Mouse (Mus musculus) intestine, embryonic 14.5 days (tissue): ENCODE results near the gene Lrba. TPM values are rescaled to one million over a fixed set of nuclear protein-coding genes. Genes with fewer than 3 reads are reported as not detected.

Experiments
- ATAC-seq: fragments of 200-750 bp; cut with Nextera tagmentation; replicated peaks from 2 replicates; pipeline ENCODE4 v1.8.0; 2017; ENCODE audit warnings: low read depth, moderate number of reproducible peaks, moderate TSS enrichment, moderate library complexity; ENCODE audit not compliant: low FRiP score, low TSS enrichment
- DNase-seq: peaks from one replicate; pipeline ENCODE4 v3.0.0-alpha.2; 2018; ENCODE audit warnings: low spot score
- H3K27ac ChIP-seq: fragments of 300-500 bp; sonication (generic); 2 replicates; pipeline ENCODE4 v1.5.1; 2014; ENCODE audit warnings: low read depth, mild to moderate bottlenecking, control low read depth
- H3K27me3 ChIP-seq: fragments of 300-500 bp; sonication (generic); replicated peaks from 2 replicates; pipeline ENCODE4 v1.6.1; 2014; ENCODE audit warnings: low read length, control low read depth; ENCODE audit not compliant: control insufficient read depth, insufficient read depth
- H3K36me3 ChIP-seq: fragments of 300-500 bp; sonication (generic); 2 replicates; pipeline ENCODE4 v1.6.1; 2014; ENCODE audit warnings: low read length, control low read depth; ENCODE audit not compliant: control insufficient read depth, insufficient read depth
- H3K4me1 ChIP-seq: fragments of 300-500 bp; sonication (generic); replicated peaks from 2 replicates; pipeline ENCODE4 v1.6.1; 2014; ENCODE audit warnings: low read length, control low read depth, mixed read lengths; ENCODE audit not compliant: control insufficient read depth, insufficient read depth
- H3K4me2 ChIP-seq: fragments of 300-500 bp; sonication (generic); 2 replicates; pipeline ENCODE4 v1.6.1; 2014; ENCODE audit warnings: low read length
- H3K4me3 ChIP-seq: fragments of 300-500 bp; sonication (generic); 2 replicates; pipeline ENCODE4 v1.5.1; 2014; ENCODE audit warnings: low read depth, low read length, control low read depth, mixed read lengths
- H3K9ac ChIP-seq: fragments of 300-500 bp; sonication (generic); 2 replicates; pipeline ENCODE4 v1.6.1; 2014; ENCODE audit warnings: mild to moderate bottlenecking, low read length
- H3K9me3 ChIP-seq: fragments of 300-500 bp; sonication (generic); 2 replicates; pipeline ENCODE4 v1.6.1; 2016; ENCODE audit warnings: low read length, control low read depth; ENCODE audit not compliant: control insufficient read depth
- WGBS: fragments of 180-500 bp; shearing (Covaris S2); extraction: QIAGEN DNeasy Blood & Tissue Kit; methylation state at CpG from one replicate; pipeline ENCODE4 v1.1.7; 2014; 5-methylcytosine and 5-hydroxymethylcytosine counted together
- polyA plus RNA-seq: library from polyadenylated mRNA; unstranded; fragments of >200 nt; fragmentation: Nextera tagmentation; extraction: Ambion mirVana; gene quantifications from 2 replicates; pipeline ENCODE4 v1.2.1, GENCODE M21; 2014

Lrba gene
- polyA plus RNA-seq, 1 experiment from 2014 or later = 14.1 TPM

- no peak overlapping the region for H3K27ac ChIP-seq
- 63% methylated on average over 3 of the region's 3 CpGs for WGBS
- H3K36me3 ChIP-seq = no peaks in the 10 kb centered on the region
- no peak overlapping the region for H3K4me3 ChIP-seq
- ATAC-seq (no peak), DNase-seq (no peak)
- H3K4me1 ChIP-seq = no peaks in the 10 kb centered on the region
- H3K9ac ChIP-seq = no peak overlapping the region
- H3K9me3 ChIP-seq = no peaks in the 10 kb centered on the region
- H3K27me3 ChIP-seq = no peaks in the 10 kb centered on the region
- no peak overlapping the region for H3K4me2 ChIP-seq
These were observed 237.1 kb downstream of the Lrba start for GRCm38 (mm10) chr3:86461582-86461981.

GRCm38 (mm10) chr3:86489992-86490391 is 265.5 kb downstream of the Lrba start:
- Histone ChIP-seq H3K36me3 (no peaks in the 10 kb centered on the region), H3K9me3 (no peaks in the 10 kb centered on the region), H3K4me1 (no peaks in the 10 kb centered on the region), H3K4me2 (no peak overlapping the region), H3K4me3 (no peak overlapping the region), H3K9ac (no peak overlapping the region), H3K27me3 (no peaks in the 10 kb centered on the region), H3K27ac (no peak overlapping the region)
- no peak for ATAC-seq
- WGBS = 61% methylated on average over 1 of the region's 1 CpGs
- DNase-seq = no peak

GRCm38 (mm10) chr3:86500586-86500985 is 276.1 kb downstream of the Lrba start:
- DNase-seq (no peak), ATAC-seq (no peak)
- H3K4me3 ChIP-seq = no peak overlapping the region
- H3K27ac ChIP-seq = no peak overlapping the region
- H3K27me3 ChIP-seq = no peaks in the 10 kb centered on the region
- H3K36me3 ChIP-seq = no peaks in the 10 kb centered on the region
- no peak overlapping the region for H3K9ac ChIP-seq
- no peaks in the 10 kb centered on the region for H3K4me1 ChIP-seq
- H3K4me2 ChIP-seq = no peak overlapping the region
- H3K9me3 ChIP-seq = no peaks in the 10 kb centered on the region

- Histone ChIP-seq H3K27ac (no peak overlapping the region), H3K9me3 (no peaks in the 10 kb centered on the region), H3K9ac (no peak overlapping the region), H3K36me3 (no peaks in the 10 kb centered on the region), H3K4me2 (no peak overlapping the region), H3K27me3 (no peaks in the 10 kb centered on the region), H3K4me1 (no peaks in the 10 kb centered on the region), H3K4me3 (no peak overlapping the region)
- ATAC-seq (no peak), DNase-seq (no peak)
- 84% methylated on average over 2 of the region's 2 CpGs for WGBS
These were observed 294.1 kb downstream of the Lrba start for GRCm38 (mm10) chr3:86518506-86519109.

- DNase-seq = no peak
- no peaks in the 10 kb centered on the region for H3K4me1 ChIP-seq
- H3K4me3 ChIP-seq = no peak overlapping the region
- no peak overlapping the region for H3K9ac ChIP-seq
- WGBS = 92% methylated on average over 3 of the region's 3 CpGs
- no peaks in the 10 kb centered on the region for H3K27me3 ChIP-seq
- H3K36me3 ChIP-seq = no peaks in the 10 kb centered on the region
- ATAC-seq = no peak
- H3K9me3 ChIP-seq = no peaks in the 10 kb centered on the region
- no peak overlapping the region for H3K27ac ChIP-seq
- no peak overlapping the region for H3K4me2 ChIP-seq
These were observed 298.5 kb downstream of the Lrba start for GRCm38 (mm10) chr3:86522880-86523505.

GRCm38 (mm10) chr3:86531531-86532269 is 307.2 kb downstream of the Lrba start:
- 74% methylated on average over 16 of the region's 16 CpGs for WGBS
- no peak overlapping the region for H3K4me3 ChIP-seq
- no peak for DNase-seq
- ATAC-seq = no peak
- no peak overlapping the region for H3K27ac ChIP-seq
- H3K9me3 ChIP-seq = no peaks in the 10 kb centered on the region
- peaks cover 11% of the 10 kb centered on the region for H3K36me3 ChIP-seq
- H3K4me2 ChIP-seq = no peak overlapping the region
- no peaks in the 10 kb centered on the region for H3K27me3 ChIP-seq
- H3K9ac ChIP-seq = no peak overlapping the region
- no peaks in the 10 kb centered on the region for H3K4me1 ChIP-seq

GRCm38 (mm10) chr3:86536751-86537150 is 312.3 kb downstream of the Lrba start:
- H3K4me2 ChIP-seq = no peak overlapping the region
- H3K4me1 ChIP-seq = peaks cover 12% of the 10 kb centered on the region; the same call in 1 of the 2 replicates
- H3K4me3 ChIP-seq = no peak overlapping the region
- ATAC-seq = no peak
- no peaks in the 10 kb centered on the region for H3K9me3 ChIP-seq
- no peak for DNase-seq
- H3K27me3 ChIP-seq = no peaks in the 10 kb centered on the region
- H3K9ac ChIP-seq = no peak overlapping the region
- WGBS = 83% methylated on average over 1 of the region's 1 CpGs
- H3K36me3 ChIP-seq = peaks cover 8% of the 10 kb centered on the region
- H3K27ac ChIP-seq = no peak overlapping the region

GRCm38 (mm10) chr3:86538645-86539554 is 314.4 kb downstream of the Lrba start:
- 26% methylated on average over 13 of the region's 13 CpGs for WGBS
- Histone ChIP-seq H3K9me3 (no peaks in the 10 kb centered on the region), H3K4me2 (peak overlapping the region; percentile 42), H3K4me1 (peaks cover 12% of the 10 kb centered on the region; the same call in 1 of the 2 replicates), H3K36me3 (no peaks in the 10 kb centered on the region), H3K27ac (peak overlapping the region; percentile 54), H3K9ac (no peak overlapping the region), H3K4me3 (no peak overlapping the region), H3K27me3 (no peaks in the 10 kb centered on the region)
- peak; percentile 64 for DNase-seq
- peak; percentile 38; the same call in 1 of the 2 replicates for ATAC-seq
